Mouse (Mus musculus) cerebellum, adult 11-12 months (tissue): Measurements from ENCODE around the gene Gm44973.
"Not testable (repeated sequence)": the region's sequence is repeated elsewhere in the genome, so short reads cannot be mapped to it uniquely, and the experiment has no call there.

Experiments used
- DNase-seq: peaks from one replicate; pipeline ENCODE4 v3.0.0; 2022

Gm44973 gene

DNA sequence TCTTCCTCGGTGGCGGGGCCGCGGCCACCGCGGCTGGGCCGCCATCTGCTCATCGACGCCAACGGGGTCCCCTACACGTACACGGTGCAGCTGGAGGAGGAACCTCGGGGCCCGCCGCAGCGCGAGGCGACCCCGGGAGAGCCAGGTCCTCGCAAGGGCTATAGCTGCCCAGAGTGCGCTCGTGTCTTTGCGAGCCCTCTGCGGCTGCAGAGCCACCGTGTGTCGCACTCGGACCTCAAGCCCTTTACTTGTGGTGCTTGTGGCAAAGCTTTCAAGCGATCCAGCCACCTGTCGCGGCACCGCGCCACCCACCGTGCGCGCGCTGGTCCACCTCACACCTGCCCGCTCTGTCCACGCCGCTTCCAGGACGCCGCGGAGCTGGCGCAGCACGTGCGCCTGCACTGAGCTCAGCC lies 37.6 kb downstream of the Gm44973 start:
- DNase-seq = peak; percentile 62

DNA sequence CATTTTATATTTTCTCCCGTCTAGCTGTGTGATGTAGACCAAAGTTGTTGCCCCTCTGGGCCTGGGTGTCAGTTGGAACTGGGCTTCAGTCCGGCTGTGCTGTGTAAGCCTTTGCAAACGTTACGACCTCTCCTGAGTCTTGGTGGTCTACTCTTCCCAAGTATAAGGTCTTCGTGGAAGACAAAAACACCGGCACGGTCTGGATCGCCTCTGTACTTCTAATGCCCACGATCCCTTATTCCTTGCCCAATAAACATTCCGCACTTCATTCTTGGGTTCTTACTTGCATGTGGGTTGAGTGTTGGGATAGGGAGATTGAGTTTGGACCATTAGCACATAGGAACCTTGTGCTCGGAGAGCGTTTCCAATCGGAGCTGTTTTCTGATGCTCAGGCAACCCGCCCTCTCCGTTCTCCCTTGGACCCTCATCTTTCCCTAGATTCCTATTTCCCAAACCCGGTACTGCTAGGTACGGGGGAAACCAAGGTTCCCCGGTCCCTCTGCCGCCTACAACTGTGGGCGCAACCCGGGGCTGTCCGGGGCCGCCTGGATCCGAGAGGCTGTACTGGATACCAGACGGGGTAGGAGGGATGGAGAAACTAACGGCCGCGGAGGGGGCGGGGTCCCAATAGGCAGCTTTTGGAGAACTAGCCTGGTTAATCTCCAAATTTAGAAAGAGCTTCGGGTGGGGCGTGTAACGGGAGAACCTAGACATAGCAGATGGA lies 38.3 kb downstream of the Gm44973 start:
- peak; percentile 52 for DNase-seq

DNA sequence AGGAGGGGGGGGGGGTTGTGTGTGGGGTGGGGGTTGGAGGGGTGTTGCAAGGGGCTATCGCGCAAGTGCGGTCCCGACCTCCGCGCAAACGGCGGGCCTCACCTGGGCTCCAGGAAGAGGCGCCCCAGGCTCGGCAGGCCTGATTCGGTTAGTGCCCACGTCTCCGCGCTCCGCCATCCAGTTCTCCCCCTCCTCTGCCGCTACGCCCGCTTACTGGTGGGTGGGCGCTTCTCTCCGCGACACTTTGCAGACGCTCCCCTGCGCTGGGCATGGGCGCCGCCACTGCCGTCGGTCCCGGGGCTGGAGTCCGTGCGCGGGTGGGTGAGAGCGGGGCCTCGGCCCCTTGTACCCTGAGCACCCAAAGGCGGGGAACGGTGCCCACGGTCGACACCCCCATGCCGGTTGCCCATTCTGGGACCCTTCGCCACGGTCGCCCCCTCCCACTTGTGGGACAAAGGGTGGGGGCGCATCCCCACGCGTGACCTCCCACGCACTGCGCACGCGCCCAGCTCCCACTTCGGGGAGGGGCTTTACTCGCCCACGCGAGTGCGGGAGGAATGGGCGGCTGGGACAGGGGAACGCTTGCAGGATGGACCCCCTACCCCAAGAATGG lies 41.5 kb downstream of the Gm44973 start:
- DNase-seq = peak; percentile 74

DNA sequence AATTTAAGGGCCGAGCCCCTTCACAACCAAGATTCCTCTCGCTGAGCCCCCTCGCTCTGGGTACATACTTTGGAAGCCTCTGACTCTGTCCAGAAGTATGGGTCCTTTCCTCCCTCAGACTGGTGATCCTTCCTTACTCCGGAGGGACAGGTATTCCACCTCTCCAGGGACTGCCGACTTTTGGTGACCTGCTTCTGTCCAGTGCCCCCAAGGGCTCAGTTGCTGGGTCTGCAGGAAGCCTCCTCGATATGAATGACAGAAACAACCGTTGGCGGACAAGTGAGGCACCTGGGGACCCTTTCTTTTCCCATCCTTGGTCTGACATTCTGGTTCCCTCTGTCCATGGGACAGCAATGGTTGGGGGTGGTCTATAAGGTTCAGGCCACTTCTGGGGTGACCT lies 42.1 kb downstream of the Gm44973 start:
- DNase-seq = peak; percentile 51

DNA sequence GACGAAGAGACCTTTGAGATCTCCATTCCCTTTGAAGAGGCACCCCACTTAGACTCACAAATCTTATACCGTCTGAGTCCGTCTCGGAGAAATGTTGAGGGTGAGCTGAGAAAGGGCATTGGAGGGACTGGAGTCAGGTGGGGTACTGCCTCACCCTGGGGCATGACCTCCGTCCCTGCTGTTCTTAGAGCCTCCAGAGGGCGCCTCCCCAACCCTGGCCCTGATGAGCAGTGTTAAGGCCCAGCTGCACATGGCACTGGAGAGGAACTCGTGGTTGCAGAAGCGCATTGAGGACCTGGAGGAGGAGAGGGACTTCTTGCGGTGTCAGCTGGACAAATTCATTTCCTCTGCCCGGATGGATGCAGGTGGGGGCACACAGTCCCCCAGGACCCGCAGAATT lies 42.5 kb downstream of the Gm44973 start:
- peak; percentile 55 for DNase-seq

DNA sequence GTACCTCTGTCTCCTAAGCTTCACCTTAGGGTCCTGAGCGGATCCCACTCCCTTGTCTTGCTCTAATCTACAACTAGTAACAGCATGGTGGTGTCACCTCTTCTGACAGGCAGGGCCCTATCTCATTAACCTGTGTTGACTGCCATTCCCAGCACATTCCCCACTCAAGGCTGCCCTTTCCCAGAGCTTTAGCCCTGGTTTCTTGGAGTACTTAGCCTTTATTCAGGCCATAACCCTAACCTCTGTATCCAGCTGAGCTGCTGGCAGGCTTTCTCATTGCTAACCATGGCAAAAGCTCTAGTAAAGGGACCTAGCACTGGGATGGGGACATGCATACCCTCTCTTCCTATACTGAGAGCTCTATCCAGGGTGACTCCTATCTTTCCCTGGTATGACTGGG lies 43.3 kb downstream of the Gm44973 start:
- peak; percentile 58 for DNase-seq

DNA sequence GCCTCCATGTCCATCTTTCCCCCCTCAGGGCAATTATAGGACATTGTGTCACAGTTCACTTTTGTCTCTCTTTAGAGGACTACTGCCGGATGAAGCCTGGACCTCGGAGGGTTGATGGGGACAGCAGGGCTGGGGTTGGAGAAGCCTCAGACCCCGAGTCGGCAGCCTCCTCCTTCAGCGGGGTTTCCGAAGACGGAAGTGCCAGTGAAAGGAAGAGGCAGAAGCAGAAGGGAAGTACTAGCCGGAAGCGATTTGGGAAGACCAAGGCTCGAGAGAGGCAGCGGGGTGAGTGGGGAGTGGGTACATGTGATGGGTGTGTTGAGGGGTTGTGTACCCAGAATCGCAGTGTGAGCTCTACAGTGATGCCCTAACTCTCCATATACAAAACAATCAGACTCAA lies 44.1 kb downstream of the Gm44973 start:
- DNase-seq = peak; percentile 69

DNA sequence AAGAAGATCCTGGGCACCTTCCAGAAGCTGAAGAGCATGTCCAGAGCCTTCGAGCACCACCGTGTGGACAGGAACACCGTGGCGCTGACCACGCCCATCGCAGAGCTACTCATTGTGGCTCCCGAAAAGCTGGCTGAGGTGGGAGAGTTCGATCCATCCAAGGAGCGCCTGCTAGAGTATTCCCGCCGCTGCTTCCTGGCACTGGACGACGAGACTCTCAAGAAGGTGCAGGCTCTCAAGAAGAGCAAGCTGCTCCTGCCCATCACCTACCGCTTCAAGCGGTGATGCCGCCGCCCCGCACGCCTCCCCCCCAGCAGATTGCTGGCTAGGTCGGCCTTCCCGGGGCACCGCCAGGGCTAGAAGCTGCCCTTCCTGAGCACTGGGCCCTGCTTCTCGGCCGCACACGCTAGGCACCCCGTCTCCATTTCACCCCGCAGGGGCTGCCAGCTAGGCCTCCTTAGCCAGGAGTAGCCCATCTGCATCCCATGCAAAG lies 45.0 kb downstream of the Gm44973 start:
- peak; percentile 93 for DNase-seq

DNA sequence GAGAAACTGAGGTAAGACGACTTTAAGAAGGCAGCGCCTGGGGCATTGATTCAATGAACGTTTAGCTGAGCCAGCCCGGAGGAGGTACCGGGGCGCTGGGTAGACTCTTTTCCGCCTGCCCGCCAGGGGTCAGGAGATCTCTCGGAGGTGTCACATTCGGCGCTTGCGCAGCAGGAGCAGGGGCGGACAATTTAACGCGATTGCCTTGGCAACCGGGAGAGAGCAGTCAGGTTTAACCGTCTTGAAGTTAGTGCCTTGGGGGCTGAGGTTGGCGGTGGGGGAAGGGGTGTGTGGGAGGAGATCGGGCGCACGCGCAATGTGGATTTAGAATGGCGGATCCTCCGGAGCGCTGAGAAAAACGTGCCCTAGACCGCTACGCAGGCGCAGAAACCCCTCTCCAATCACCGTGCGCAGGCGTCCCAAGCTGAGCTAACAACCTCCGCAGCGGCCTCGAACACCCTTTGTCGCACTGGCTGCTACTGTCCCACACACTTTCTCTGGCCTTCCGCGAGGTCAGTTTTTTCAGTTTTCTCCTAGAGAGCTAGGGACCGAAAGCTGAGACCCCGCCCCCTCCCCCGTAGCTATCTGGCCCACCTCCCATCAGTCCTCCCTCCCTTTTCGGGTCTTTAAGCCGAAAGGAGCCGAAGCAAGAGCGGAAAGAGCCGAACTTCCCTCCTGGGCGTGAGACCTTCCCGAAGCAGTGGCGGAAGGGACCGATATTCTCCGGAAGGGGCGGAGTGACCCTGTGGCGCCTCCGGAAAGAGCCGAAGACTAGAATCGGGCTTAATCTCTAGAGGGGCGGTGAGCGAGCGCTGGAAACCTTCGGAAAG lies 45.9 kb downstream of the Gm44973 start:
- DNase-seq = peak; percentile 98

DNA sequence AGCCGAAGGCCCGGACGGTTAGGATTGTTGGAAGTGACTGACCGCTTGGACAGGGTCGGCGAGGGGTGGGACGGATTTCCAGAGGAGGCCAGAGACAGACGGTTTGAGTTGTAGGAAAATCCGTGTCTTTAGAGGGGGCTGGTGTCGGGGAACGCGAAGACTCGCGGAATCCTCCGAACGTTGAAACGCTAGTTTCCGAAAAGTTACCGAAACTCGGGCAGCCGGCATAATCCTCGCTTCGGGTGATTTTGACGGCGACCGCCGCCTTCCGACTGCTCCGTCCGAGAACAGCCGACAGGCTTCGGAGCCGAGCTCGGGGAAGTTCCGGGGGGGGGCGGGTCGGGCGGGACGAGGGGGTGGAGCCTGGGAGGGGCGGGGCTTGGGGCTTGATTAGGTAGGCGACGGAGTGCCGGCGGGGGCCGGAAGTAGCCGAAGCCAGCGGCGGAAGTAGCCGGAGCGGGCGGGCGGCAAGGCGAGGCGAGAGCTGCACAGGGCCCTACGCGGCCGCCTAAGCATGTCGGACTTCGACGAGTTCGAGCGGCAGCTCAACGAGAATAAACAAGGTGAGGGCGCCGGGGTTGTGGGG lies 46.6 kb downstream of the Gm44973 start, which contains the start of gene U2af2:
U2af2 (plus strand) TSS at position 370 of the 586 bp plus-strand sequence.
- peak; percentile 96 for DNase-seq

DNA sequence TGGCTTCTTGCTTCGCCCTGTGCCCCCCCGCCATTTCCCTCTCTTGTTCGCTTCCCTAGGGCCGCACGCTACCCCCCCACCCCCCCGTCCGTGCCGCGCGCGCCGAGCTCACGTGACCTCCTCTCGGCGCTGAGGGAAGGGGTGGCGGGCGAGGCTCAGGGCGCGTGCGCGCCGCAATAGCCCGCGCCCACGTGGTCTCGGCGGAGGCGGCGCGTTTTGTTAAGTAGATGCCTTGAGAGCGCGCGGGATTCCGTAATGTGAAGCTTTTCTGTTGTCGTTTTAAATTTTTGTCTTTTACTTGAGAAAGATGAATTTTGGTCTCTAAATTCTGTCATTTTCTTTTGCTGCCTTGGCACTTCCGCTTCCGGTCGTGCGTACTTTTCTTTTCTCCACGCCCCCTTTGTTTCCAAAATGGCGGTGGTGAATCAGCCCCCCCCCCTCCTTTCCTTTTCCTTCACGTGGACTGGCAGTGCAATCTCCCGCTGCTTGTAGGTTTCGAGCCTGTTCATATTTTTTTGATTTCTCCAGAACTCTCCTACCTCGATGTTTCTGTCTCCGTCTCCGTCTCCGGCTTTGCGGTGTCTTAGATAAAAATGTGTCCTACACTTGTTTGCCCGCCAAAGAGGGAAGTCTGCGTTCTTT lies 47.2 kb downstream of the Gm44973 start:
- no peak for DNase-seq

DNA sequence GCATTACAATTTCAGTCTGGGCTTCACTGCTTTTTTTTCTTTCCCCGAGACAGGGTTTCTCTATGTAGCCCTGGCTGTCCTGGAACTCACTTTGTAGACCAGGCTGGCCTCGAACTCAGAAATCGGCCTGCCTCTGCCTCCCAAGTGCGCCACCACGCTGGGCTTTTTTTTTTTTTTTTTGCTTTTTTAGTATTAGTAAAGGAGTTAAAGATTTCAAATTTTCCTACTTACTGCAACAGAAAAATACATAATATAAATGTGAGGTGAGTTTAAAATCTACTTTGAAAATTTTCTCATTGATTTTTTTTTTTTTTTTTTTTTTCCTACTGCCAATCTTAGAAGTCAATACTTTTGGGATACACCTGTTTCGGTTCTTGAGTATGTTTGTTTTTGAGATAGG lies 49.6 kb downstream of the Gm44973 start:
- DNase-seq = no peak

DNA sequence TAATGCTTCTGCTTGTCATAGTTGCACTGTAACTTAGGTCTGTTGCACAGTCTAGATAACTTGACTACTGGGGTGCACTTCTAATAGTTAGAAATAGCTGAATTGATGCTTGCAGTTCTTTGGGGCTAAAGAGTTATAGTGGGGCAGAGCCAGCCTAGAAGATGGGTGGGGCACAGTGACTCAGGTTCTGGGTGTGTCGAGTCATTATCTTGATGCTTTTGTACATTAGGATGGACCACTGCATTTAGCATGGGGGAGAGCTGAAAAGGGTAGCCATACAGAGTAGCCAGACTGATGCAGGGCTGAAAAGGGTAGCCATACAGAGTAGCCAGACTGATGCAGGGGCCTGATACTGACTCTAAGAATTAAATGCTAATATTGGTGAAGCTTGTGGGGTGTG lies 58.3 kb downstream of the Gm44973 start:
- no peak for DNase-seq

DNA sequence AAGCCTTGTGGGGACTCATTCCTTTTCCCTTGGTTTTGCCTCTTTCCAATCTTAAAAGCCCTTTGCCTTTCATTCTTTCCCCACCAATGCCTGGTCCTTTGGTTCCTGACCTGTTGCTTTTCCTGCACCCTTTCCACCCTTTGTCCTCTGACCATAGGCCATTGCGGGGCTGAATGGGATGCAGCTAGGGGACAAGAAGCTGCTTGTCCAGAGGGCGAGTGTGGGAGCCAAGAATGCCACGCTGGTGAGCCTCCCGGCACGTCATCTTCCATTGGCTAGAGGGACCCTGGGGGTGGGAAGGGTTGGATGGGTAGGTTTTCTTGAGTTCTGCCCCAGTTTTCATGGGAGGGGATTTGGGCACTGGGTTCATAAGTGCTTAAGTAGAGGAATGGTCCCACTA lies 59.7 kb downstream of the Gm44973 start:
- no peak for DNase-seq

DNA sequence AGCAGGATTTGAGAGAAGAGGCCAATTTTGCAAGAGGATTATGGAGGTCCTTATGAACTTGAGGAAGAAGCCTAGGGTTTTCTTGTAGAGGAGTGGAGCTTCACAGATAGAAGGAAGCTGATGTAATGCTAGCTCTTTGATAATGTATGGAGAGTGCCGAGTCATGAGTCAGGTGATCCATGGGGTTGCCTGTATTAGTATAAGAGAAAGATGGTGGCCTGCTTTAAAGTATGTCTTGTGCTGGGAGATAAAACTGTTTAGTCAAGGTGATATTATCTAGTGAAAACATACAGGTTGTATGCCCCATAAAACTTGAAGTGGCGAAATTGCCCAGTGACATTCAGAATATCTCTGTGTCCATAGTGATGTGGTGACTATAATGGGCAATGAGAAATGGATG lies 61.6 kb downstream of the Gm44973 start:
- DNase-seq = no peak

DNA sequence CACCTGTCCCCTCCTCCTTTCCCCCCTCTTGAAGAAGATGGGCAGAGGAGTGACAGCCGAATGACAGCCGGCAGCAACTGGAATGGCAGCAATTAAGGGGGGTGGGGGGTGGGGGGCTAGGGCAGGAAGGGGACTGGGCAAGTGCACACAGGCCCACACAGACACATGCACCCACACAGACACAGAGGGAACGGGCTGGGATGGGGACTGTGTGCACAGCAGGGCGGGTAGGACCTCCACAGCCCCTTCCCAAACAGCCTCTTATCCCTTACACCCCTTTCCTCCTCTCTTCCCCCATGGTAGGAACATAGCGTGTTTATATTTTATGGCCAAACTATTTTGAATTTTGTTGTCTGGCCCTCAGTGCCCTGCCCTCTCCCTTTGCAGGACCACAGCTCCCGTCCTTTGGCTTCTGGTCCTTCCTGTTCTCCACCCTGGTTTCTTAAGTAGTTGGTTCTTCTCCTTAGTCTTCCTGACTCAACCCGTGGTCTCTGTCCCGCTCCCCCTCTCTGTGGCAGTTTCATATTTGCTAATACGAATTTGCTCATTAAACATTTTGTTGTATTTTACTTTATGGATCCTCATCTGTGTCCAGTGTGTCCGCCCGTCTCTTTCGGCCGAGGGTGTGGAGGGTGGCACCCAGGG lies 64.2 kb downstream of the Gm44973 start:
- not testable (repeated sequence) for DNase-seq

DNA sequence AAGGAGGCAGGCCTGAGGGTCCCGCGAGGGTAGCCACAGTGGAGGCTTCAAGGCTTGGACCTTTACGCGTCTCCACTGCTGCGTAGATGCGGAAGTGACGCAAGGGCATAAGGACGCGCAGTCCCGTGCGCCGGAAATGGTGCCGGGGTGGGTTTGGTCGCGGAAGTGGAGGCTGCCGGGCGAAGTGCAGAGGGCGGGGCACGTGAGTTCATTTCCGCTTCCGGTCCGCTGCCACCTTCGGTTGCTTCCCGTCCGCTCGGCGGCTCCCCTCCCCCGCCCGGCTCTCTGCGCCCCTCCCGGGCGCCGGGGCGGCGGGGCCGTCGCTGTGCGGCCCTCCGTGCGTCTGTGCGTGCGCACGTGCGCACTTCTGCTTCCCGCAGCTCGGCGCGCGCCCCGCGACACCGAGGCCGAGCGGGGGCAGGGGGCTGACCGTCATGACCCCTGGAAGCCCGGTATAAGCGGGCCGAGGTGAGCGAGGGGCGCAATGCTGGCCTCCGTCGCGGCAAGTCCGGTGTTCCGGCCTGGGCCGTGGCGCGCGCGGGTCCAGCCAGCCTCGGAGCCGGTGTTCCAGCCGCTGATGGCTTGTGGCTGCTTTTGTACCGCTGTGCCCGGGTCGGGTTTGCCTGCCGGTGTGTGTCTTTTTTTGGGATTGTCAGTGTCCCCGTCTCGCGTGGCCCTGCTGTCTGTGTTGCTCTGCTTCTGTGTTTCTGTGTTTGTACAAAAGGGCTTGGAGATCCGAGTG lies 64.9 kb downstream of the Gm44973 start, which contains the start of gene Epn1:
Epn1 (plus strand) TSS at position 226 of the 742 bp plus-strand sequence.
- DNase-seq = peak; percentile 97

DNA sequence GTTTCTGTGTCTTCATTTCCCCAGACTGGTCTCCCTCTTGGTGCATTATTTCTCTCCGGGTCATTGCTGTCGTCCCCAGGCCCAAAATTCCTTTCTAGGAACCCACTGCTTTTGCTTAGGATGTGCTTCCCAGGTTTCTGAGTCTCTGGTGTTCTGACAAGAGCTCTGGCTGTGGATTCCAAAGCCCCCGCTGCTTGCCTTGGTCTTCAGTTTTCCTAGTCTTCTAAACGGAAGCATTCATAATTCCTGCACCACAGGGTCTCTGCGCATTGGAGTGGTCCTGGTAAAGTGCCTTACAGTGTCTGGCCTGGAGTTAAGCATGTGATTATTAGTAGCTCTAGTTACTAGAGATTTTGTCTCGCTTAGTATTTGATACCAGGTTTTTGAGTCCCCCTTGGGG lies 65.5 kb downstream of the Gm44973 start:
- DNase-seq = no peak

DNA sequence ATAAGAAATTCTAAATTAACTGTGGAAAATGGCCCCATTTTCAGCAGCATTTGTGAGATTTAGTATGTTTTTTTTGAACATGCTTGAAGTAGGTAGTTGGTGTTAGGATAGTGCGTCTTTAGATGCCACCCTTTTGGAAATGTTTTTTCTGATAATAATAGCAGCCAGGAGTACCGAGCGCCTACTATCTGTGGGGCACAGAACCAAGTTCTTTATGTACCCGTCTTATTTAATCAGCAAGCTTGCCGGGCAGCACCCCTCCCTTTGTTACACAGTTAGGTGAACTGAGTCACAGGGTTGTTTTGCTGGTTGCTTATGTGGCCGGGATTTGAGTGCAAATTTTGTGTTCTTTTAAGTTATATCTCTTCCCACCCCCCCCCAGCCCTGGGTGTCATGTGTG lies 65.9 kb downstream of the Gm44973 start:
- no peak for DNase-seq

DNA sequence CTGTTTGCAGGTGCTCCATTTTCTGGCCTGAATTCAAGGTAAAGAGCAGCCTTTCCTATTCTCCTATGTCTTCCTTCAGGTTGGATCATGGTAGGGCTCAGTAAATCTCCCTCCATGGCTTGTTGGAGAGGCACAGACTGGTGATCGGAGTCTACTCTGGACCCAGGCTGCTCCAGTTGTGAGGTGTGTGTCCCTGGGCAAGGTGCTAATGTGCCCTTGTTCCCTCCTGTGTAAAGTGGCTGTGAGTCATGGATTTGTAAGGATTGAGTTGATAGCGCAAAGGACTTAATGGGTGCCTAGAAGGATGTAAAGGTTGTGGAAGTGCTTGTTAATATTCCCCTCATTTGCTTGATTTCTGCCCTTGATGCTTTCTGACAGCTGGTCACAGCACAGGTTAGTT lies 66.6 kb downstream of the Gm44973 start:
- no peak for DNase-seq
